ENCODE assay signal across 8 mouse cellular contexts in the genomic region with DNA sequence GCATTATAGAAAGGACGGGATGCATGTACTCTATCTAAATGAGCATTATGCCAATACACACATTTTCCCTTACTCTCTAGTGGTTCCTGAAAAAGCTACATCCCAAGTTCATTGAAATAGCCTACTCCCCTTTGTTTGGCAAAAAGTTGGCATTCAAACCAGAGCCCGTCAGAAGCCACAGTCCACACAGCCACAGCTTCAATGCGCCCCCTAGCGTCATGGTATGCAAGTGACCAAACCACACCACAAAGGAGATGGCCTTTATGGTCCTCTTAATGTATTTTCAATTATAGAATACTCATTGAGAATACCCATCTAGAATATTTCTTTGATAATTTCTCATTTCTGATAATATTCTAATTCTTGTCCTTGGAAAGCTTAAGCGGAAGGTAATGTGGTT.
A peak's percentile ranks its signal among the peaks of the same experiment; 100 is the strongest.
DNase-seq lines count a peak whose midpoint lies in the region; ATAC-seq lines count a peak whose summit lies in the region.

No protein-coding gene starts in this region.

- 0 out of 2 replicates have a peak, but pooled peaks have one; percentile 37 for ATAC-seq in granulocyte monocyte progenitor cell, adult 5-6 weeks (replicated peaks; ENCODE audit: poor library complexity, severe bottlenecking)
- ATAC-seq in erythroblast, adult 5-6 weeks (replicated peaks; ENCODE audit: low FRiP score, poor library complexity, severe bottlenecking): no peak

- intact Hi-C loops in left cerebral cortex, postnatal 14 days (cut with DNase I): loop anchor here (2.0 kb wide), 1 partner anchor 398 kb away; no protein-coding TSS in a partner anchor

- DNase-seq in ovary, postnatal 36 days (ENCODE audit: low spot score): peak; percentile 36
- DNase-seq in ovary, postnatal 10 days (ENCODE audit: low spot score): no peak
- peak; percentile 47 for DNase-seq in adrenal gland, adult 2 months
- peak; percentile 68 to 76 for DNase-seq in cerebellum, postnatal 36 days
- peak; percentile 29 to 55 for DNase-seq in left cerebral cortex, postnatal 14 days (ENCODE audit: low spot score in 2 of 2)
- DNase-seq in retina, adult 2 months (ENCODE audit: low read depth, low spot score): peak; percentile 41
